Mouse (Mus musculus) liver, embryonic 15.5 days (tissue): Measurements from ENCODE around the gene Actl6b. TPM values are rescaled to one million over a fixed set of nuclear protein-coding genes. Genes with fewer than 3 reads are reported as not detected.
A peak's percentile ranks its signal among the peaks of the same experiment; 100 is the strongest.

Source experiments
- ATAC-seq: fragments of 200-750 bp; cut with Nextera tagmentation; 2 replicates; pipeline ENCODE4 v1.8.0; 2017; ENCODE audit warnings: moderate number of reproducible peaks, mild to moderate bottlenecking, moderate library complexity; ENCODE audit not compliant: insufficient read depth
- H3K27ac ChIP-seq: fragments of 300-500 bp; sonication (generic); replicated peaks from 2 replicates; pipeline ENCODE4 v1.5.1; 2015; ENCODE audit warnings: mild to moderate bottlenecking, inconsistent platforms
- H3K27me3 ChIP-seq: fragments of 300-500 bp; sonication (generic); 2 replicates; pipeline ENCODE4 v1.6.1; 2015; ENCODE audit warnings: mild to moderate bottlenecking, inconsistent platforms
- H3K36me3 ChIP-seq: fragments of 300-500 bp; sonication (generic); replicated peaks from 2 replicates; pipeline ENCODE4 v1.6.1; 2015; ENCODE audit warnings: moderate library complexity, mild to moderate bottlenecking, inconsistent platforms
- H3K4me1 ChIP-seq: fragments of 300-500 bp; sonication (generic); replicated peaks from 2 replicates; pipeline ENCODE4 v1.6.1; 2015; ENCODE audit warnings: inconsistent platforms
- H3K4me2 ChIP-seq: fragments of 300-500 bp; sonication (generic); 2 replicates; pipeline ENCODE4 v1.6.1; 2015; ENCODE audit warnings: moderate library complexity, mild to moderate bottlenecking, inconsistent platforms
- H3K4me3 ChIP-seq: fragments of 300-500 bp; sonication (generic); replicated peaks from 2 replicates; pipeline ENCODE4 v1.5.1; 2015; ENCODE audit warnings: mild to moderate bottlenecking, inconsistent platforms
- H3K9ac ChIP-seq: fragments of 300-500 bp; sonication (generic); 2 replicates; pipeline ENCODE4 v1.6.1; 2015; ENCODE audit warnings: moderate library complexity, mild to moderate bottlenecking, inconsistent platforms
- H3K9me3 ChIP-seq: fragments of 300-500 bp; sonication (generic); replicated peaks from 2 replicates; pipeline ENCODE4 v1.6.1; 2016; ENCODE audit warnings: inconsistent platforms
- WGBS: fragments of 180-500 bp; shearing (Covaris S2); methylation state at CpG from one replicate; pipeline ENCODE4 v1.1.7; 2015; ENCODE audit warnings: mixed read lengths; ENCODE audit not compliant: insufficient replicate concordance; 5-methylcytosine and 5-hydroxymethylcytosine counted together
- polyA plus RNA-seq: library from polyadenylated mRNA; unstranded; fragments of >200 nt; fragmentation: Nextera tagmentation; extraction: Ambion mirVana; gene quantifications from 2 replicates; pipeline ENCODE4 v1.2.1, GENCODE M21; 2015

Actl6b gene
- polyA plus RNA-seq, 1 experiment from 2014 or later: 0.07 TPM

GRCm38 (mm10) chr5:137583670-137584169 lies 30.4 kb downstream of the Actl6b start:
- Histone ChIP-seq H3K4me2 (peak overlapping the region; percentile 38), H3K27me3 (no peaks in the 10 kb centered on the region; the same call in 1 of the 2 replicates), H3K36me3 (peaks cover 64% of the 10 kb centered on the region), H3K9ac (no peak overlapping the region), H3K9me3 (no peaks in the 10 kb centered on the region; the same call in 1 of the 2 replicates), H3K4me1 (peaks cover 27% of the 10 kb centered on the region), H3K27ac (no peak overlapping the region), H3K4me3 (peak overlapping the region; percentile 14)
- 45% methylated on average over 27 of the region's 27 CpGs for WGBS
- no peak for ATAC-seq

GRCm38 (mm10) chr5:137584976-137585375 lies 31.7 kb downstream of the Actl6b start:
- no peak for ATAC-seq
- Histone ChIP-seq H3K9me3 (no peaks in the 10 kb centered on the region; the same call in 1 of the 2 replicates), H3K4me1 (peaks cover 21% of the 10 kb centered on the region), H3K27ac (no peak overlapping the region), H3K4me3 (no peak overlapping the region), H3K4me2 (no peak overlapping the region), H3K9ac (no peak overlapping the region), H3K27me3 (no peaks in the 10 kb centered on the region; the same call in 1 of the 2 replicates), H3K36me3 (peaks cover 53% of the 10 kb centered on the region)
- WGBS: 24% methylated on average over 8 of the region's 8 CpGs

DNA sequence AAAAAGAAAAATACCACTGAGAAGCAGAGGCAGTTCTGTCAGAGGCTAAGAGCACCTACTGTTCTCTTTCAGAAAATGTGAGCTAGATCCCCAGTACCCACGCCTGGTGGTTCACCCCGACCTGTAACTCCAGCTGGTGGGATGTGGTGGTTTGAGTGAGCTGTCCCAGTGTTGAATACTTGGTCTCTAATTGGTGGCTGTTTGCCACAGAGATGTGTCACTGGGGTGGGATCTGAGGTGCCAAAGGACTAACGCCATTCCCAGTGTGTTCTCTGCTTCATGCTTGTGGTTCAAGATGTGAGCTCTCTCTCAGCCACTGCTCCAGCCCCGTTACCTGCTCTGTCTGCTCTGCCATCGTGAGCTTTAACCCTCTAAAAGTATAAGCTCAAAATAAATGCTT lies 37.2 kb downstream of the Actl6b start:
- Histone ChIP-seq H3K27ac (no peak overlapping the region), H3K4me3 (no peak overlapping the region), H3K4me1 (no peaks in the 10 kb centered on the region), H3K27me3 (no peaks in the 10 kb centered on the region), H3K9ac (no peak overlapping the region), H3K9me3 (no peaks in the 10 kb centered on the region; the same call in 1 of the 2 replicates), H3K4me2 (no peak overlapping the region), H3K36me3 (peaks cover 19% of the 10 kb centered on the region)
- 70% methylated on average over 5 of the region's 5 CpGs for WGBS
- no peak for ATAC-seq

DNA sequence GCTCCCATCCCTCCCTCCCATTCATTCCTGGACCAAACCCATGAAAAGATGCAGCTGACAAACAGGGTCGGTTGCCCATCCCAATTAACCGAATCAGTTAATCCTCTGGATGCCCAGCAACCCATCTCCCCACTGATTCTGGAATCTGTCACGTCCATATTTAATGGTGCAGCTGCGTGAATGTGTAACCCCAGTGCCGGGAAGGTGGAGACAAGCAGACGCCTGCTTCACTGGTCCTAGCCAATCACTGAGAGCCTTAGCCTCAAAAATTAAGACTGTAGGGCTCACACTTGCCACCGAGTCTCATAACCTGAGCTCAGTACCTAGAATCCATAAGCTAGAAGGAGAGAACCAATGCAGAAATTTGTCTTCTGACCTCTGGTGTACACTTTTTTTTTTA lies 42.6 kb downstream of the Actl6b start:
- no peak overlapping the region for H3K9ac ChIP-seq
- no peak overlapping the region for H3K4me3 ChIP-seq
- no peak overlapping the region for H3K4me2 ChIP-seq
- WGBS: 83% methylated on average over 7 of the region's 7 CpGs
- no peak for ATAC-seq
- no peaks in the 10 kb centered on the region for H3K9me3 ChIP-seq
- 0 out of 2 replicates have a peak overlapping the region, but pooled peaks have one; percentile 29 for H3K27ac ChIP-seq
- H3K36me3 ChIP-seq: peaks cover 5% of the 10 kb centered on the region; the same call in 1 of the 2 replicates
- H3K27me3 ChIP-seq: no peaks in the 10 kb centered on the region
- H3K4me1 ChIP-seq: peaks cover 43% of the 10 kb centered on the region

DNA sequence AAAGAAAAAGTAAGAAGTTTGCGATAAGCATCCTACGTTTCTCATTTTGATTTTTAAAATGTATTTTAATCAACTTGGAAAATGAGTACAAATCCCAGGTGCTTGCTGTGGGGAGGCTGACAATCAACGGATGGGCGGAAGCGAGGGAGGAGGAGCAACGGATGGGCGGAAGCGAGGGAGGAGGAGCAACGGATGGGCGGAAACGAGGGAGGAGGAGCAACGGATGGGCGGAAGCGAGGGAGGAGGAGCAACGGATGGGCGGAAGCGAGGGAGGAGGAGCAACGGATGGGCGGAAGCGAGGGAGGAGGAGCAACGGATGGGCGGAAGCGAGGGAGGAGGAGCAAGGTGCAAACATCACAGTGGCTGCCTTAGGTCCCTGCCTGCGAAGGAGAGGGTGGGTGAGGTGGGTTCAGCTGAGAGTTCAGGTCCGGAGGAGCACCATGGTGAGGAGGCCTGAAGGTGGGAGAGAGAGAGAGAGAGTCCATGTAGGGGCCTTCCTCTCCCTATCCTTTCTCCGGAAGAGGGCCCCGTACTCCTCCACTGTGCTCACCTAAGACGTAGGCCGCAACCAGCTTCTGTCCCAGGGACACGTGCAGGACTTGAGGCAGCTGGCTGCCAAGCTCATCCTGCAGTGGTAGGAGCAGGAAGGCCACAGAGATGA lies 43.4 kb downstream of the Actl6b start:
- Histone ChIP-seq H3K27ac (peak overlapping the region; percentile 65), H3K4me1 (peaks cover 43% of the 10 kb centered on the region), H3K36me3 (peaks cover 5% of the 10 kb centered on the region; the same call in 1 of the 2 replicates), H3K9ac (no peak overlapping the region), H3K9me3 (no peaks in the 10 kb centered on the region), H3K4me3 (peak overlapping the region; percentile 29), H3K27me3 (no peaks in the 10 kb centered on the region), H3K4me2 (peak overlapping the region; percentile 56)
- 26% methylated on average over 30 of the region's 30 CpGs for WGBS
- no peak for ATAC-seq

GRCm38 (mm10) chr5:137597625-137598024 lies 44.3 kb downstream of the Actl6b start:
- no peaks in the 10 kb centered on the region for H3K9me3 ChIP-seq
- H3K4me1 ChIP-seq: peaks cover 49% of the 10 kb centered on the region
- H3K4me2 ChIP-seq: no peak overlapping the region
- H3K27ac ChIP-seq: peak overlapping the region; percentile 65
- no peak overlapping the region for H3K9ac ChIP-seq
- H3K36me3 ChIP-seq: peaks cover 5% of the 10 kb centered on the region; the same call in 1 of the 2 replicates
- H3K4me3 ChIP-seq: no peak overlapping the region
- no peak for ATAC-seq
- 69% methylated on average over 6 of the region's 6 CpGs for WGBS
- no peaks in the 10 kb centered on the region for H3K27me3 ChIP-seq

- no peak overlapping the region for H3K4me3 ChIP-seq
- H3K27ac ChIP-seq: peak overlapping the region; percentile 65
- H3K9ac ChIP-seq: no peak overlapping the region
- no peaks in the 10 kb centered on the region for H3K27me3 ChIP-seq
- no peaks in the 10 kb centered on the region for H3K9me3 ChIP-seq
- H3K4me1 ChIP-seq: peaks cover 55% of the 10 kb centered on the region
- 30% methylated on average over 2 of the region's 2 CpGs for WGBS
- no peak overlapping the region for H3K4me2 ChIP-seq
- ATAC-seq: no peak
- peaks cover 5% of the 10 kb centered on the region; the same call in 1 of the 2 replicates for H3K36me3 ChIP-seq
These were observed 44.9 kb downstream of the Actl6b start for GRCm38 (mm10) chr5:137598100-137598826.

DNA sequence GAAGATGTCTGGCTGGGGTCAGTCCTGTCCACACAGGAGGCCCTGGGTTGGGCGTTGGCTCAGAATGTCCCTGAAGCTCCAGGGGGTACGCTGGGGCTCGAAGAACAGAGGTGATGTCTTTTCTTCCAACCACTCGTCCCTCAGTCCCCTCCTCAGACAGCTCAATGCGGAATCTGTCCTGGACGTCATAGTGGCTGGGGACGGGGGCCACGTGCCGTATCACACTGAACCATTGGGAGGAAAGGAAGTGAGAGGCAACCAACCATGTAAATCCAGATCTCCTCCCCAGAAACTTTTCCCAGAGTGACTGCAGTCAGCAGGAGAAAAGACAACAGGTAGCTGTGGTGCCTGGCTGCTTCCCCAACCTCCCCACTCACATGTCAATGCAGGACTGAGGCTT lies 46.3 kb downstream of the Actl6b start:
- 26% methylated on average over 9 of the region's 9 CpGs for WGBS
- H3K27ac ChIP-seq: peak overlapping the region; percentile 89

GRCm38 (mm10) chr5:137600281-137600618 lies 46.9 kb downstream of the Actl6b start:
- Histone ChIP-seq H3K4me3 (peak overlapping the region; percentile 65), H3K4me2 (peak overlapping the region; percentile 97), H3K4me1 (peaks cover 74% of the 10 kb centered on the region), H3K9ac (peak overlapping the region; percentile 84), H3K9me3 (no peaks in the 10 kb centered on the region), H3K27ac (peak overlapping the region; percentile 89), H3K36me3 (peaks cover 5% of the 10 kb centered on the region; the same call in 1 of the 2 replicates), H3K27me3 (no peaks in the 10 kb centered on the region)
- WGBS: 1% methylated on average over 19 of the region's 19 CpGs
- peak; percentile 35 for ATAC-seq

More for the DNA sequence above, 46.3 kb downstream of the Actl6b start:
- Histone ChIP-seq H3K36me3 (peaks cover 5% of the 10 kb centered on the region; the same call in 1 of the 2 replicates), H3K4me2 (peak overlapping the region; percentile 97), H3K4me3 (peak overlapping the region; percentile 65), H3K9ac (peak overlapping the region; percentile 84), H3K4me1 (peaks cover 67% of the 10 kb centered on the region), H3K27me3 (no peaks in the 10 kb centered on the region), H3K9me3 (no peaks in the 10 kb centered on the region)
- no peak for ATAC-seq

- Histone ChIP-seq H3K9ac (peak within 1 kb of the TSS; percentile 84), H3K27ac (peak within 1 kb of the TSS; percentile 89), H3K4me2 (peak within 1 kb of the TSS; percentile 97), H3K4me3 (peak within 1 kb of the TSS; percentile 65), H3K4me1 (peaks cover 78% of the 10 kb centered on the region), H3K27me3 (no peaks in the 10 kb centered on the region), H3K36me3 (peaks cover 5% of the 10 kb centered on the region; the same call in 1 of the 2 replicates), H3K9me3 (no peaks in the 10 kb centered on the region)
- WGBS: under 1% methylated on average over 41 of the region's 41 CpGs
- ATAC-seq: peak; percentile 95
These were observed 47.5 kb downstream of the Actl6b start, which contains the start of gene Mospd3 for GRCm38 (mm10) chr5:137600619-137601364. Gene Mospd3, minus strand, starts transcription at chr5:137601058.
